Mouse (Mus musculus) small intestine, adult 2 months (tissue): ENCODE measurements around the gene Pex5.

Source experiments
- CTCF ChIP-seq: fragments of 200-500 bp; IDR thresholded peaks from 2 replicates; pipeline ENCODE4 v1.5.1; 2012; ENCODE audit warnings: low read depth, mild to moderate bottlenecking, control low read depth, inconsistent platforms, low read length, moderate library complexity, mixed read lengths; ENCODE audit not compliant: insufficient replicate concordance, insufficient read length; ENCODE audit errors: extremely low read depth
- POLR2A ChIP-seq: fragments of 200-500 bp; IDR thresholded peaks from 2 replicates; pipeline ENCODE4 v1.6.1; 2012; ENCODE audit warnings: low read depth, mild to moderate bottlenecking, control low read depth, inconsistent platforms, low read length, moderate library complexity

- TF ChIP-seq CTCF = no peak
- no peak for TF ChIP-seq POLR2A
These were observed 11.7 kb upstream of the Pex5 start for GRCm38 (mm10) chr6:124426604-124427003.
